Mouse (Mus musculus): ENCODE data around the gene Slc2a10. TPM values are rescaled to one million over a fixed set of nuclear protein-coding genes. Genes with fewer than 3 reads are reported as not detected.
A peak's percentile ranks its signal among the peaks of the same experiment; 100 is the strongest.

Slc2a10 gene
- polyA plus RNA-seq (2015; fragmentation: Nextera tagmentation; extraction: Ambion mirVana) = 6.7 and 6.9 TPM in 2 replicates

DNA sequence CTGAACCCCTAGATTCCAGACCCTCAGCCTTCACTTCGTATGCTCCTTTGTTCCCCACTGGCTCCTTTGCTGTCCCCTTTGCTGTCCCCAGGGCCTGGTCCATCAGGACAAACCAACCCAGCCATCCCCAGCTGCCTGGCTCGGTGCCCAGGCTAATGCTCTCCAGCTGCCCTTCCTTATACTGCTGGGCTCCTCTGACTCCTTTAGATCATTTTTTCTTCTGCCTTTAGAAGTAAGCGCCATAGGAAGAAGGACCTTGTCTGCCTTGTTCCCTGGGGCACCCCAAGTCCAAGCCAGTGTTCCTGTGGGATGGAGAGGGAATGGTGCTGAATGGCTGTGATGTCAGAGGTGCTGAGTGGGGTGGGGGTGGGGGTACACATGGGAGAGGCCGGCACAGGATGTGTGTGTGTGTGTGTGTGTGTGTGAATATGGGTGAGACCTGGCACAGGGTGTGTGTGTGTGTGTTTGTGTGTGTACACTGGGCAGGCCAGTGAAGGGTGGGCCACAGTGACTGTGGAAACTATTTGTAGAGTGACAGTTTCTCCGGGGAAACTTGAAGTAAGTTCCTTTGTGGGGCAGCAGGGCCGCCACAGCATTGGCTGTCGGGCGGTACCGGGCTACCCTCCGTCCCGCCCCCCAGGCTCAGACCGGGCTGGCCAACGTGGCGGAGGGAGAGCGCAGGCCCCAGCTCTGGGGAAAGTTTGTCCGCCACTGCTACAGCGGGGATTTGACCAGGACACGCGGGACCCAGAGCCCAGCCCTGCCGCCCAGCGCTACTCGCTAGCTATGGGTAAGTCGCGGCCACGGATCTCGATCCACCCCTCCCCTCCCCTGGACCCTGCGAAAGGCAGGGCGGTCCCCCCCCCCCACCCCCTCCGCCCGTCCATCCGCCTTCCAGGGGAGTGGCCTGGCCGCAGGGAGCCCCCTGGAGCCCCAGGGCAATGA lies at the start of gene Slc2a10:
Slc2a10 (plus strand) TSS at position 529 of the 945 bp plus-strand sequence.
- DNase-seq (ENCODE audit: low spot score) (peak; percentile 78), ATAC-seq (peak; percentile 90)
- WGBS = 2% methylated on average over 25 of the region's 32 CpGs
- Histone ChIP-seq H3K4me3 (ENCODE audit: low read depth, low read length) (peak within 1 kb of the TSS; percentile 44), H3K4me2 (replicated peaks; ENCODE audit: low read depth, low read length) (peak within 1 kb of the TSS; percentile 80), H3K4me1 (ENCODE audit: insufficient read depth, low read depth, low read length) (peaks cover 5% of the 10 kb centered on the region; the same call in 1 of the 2 replicates), H3K9me3 (ENCODE audit: low read length) (no peaks in the 10 kb centered on the region), H3K27me3 (replicated peaks; ENCODE audit: insufficient read depth, low read length) (no peaks in the 10 kb centered on the region), H3K36me3 (ENCODE audit: insufficient read depth, low read length) (no peaks in the 10 kb centered on the region), H3K27ac (ENCODE audit: low read length) (peak within 1 kb of the TSS; percentile 65), H3K9ac (replicated peaks; ENCODE audit: low read depth) (0 out of 2 replicates have a peak within 1 kb of the TSS, but pooled peaks have one; percentile 13)
- TF ChIP-seq CTCF (IDR thresholded peaks at IDR 0.05) = 0 out of 2 replicates have a peak, but pooled peaks have one; percentile 2
- no peak for TF ChIP-seq EP300 (IDR thresholded peaks at IDR 0.05)

DNA sequence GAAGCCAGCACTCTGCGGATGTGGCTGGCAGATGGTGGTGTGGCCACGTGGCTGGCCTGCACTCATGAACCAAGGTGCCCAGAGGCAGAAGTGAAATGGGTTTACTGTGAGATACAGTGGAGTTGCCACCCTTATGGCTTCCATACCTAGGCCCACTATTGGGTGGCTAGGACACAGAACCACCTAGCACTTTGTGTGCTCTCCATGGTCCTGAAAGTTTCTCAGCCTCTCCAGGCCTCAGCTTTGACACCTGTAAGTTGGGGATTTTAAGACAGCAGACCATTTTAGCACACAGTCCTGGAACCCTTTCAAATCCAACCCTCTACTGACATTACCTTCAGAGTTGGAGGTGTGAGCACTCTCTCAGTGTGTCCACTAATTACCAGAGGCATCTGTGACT lies 46.9 kb upstream of the Slc2a10 start:
- ATAC-seq = no peak
- Histone ChIP-seq H3K9me3 (ENCODE audit: low read length) (no peaks in the 10 kb centered on the region), H3K4me2 (replicated peaks; ENCODE audit: low read depth, low read length) (no peak overlapping the region), H3K4me1 (ENCODE audit: insufficient read depth, low read depth, low read length) (no peaks in the 10 kb centered on the region), H3K9ac (replicated peaks; ENCODE audit: low read depth) (no peak overlapping the region), H3K4me3 (ENCODE audit: low read depth, low read length) (no peak overlapping the region), H3K27ac (ENCODE audit: low read length) (no peak overlapping the region), H3K36me3 (ENCODE audit: insufficient read depth, low read length) (no peaks in the 10 kb centered on the region), H3K27me3 (replicated peaks; ENCODE audit: insufficient read depth, low read length) (no peaks in the 10 kb centered on the region)
- DNase-seq (ENCODE audit: low spot score) = no peak
- 59% methylated on average over 2 of the region's 2 CpGs for WGBS
- no peak for TF ChIP-seq CTCF (IDR thresholded peaks at IDR 0.05)
- TF ChIP-seq EP300 (IDR thresholded peaks at IDR 0.05) = no peak

DNA sequence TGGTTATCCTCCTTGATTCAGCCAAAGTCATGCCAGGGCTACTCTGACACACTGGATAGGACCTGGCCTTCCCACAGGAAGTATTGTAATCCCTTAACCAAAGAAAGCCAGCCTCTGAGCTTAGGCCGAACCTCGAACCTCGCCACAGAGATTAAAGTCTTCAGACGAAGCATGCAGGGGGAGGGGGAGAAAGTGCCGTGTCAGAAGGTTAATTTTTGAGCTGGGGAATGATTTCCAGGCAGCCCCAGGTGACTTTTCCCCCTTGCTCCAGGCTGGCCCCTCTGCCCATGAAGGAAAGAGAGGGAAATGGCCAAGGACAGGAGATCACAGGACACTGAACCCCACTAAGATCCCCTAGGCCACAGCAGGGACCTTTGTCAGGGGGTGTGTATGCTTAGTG lies 45.4 kb upstream of the Slc2a10 start:
- H3K4me2 ChIP-seq (replicated peaks; ENCODE audit: low read depth, low read length) = no peak overlapping the region
- ATAC-seq = no peak
- no peaks in the 10 kb centered on the region for H3K36me3 ChIP-seq (ENCODE audit: insufficient read depth, low read length)
- no peaks in the 10 kb centered on the region for H3K9me3 ChIP-seq (ENCODE audit: low read length)
- WGBS = 52% methylated on average over 5 of the region's 5 CpGs
- no peaks in the 10 kb centered on the region for H3K4me1 ChIP-seq (ENCODE audit: insufficient read depth, low read depth, low read length)
- no peak overlapping the region for H3K27ac ChIP-seq (ENCODE audit: low read length)
- DNase-seq (ENCODE audit: low spot score) = no peak
- H3K4me3 ChIP-seq (ENCODE audit: low read depth, low read length) = no peak overlapping the region
- TF ChIP-seq CTCF (IDR thresholded peaks at IDR 0.05) = no peak
- no peak for TF ChIP-seq EP300 (IDR thresholded peaks at IDR 0.05)
- no peak overlapping the region for H3K9ac ChIP-seq (replicated peaks; ENCODE audit: low read depth)
- H3K27me3 ChIP-seq (replicated peaks; ENCODE audit: insufficient read depth, low read length) = no peaks in the 10 kb centered on the region

DNA sequence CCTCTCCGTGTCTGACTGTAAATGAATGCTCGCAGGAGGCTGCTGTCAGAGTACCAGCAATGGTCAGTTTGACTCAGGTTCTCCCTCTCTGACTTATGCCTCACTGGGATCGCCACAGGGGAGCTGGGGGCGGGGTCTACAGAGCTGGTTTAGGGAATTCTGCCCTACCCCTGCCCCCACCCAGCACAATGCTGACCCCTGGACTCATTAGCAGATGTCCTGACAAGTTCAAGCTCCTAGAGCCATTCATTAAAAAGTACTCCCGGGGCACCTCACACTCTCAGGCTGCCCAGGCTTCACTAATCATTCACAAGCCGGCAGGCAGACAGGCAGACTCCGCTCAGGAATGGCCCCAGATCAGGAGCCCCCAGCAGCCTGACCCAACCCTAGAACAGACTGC lies 43.9 kb upstream of the Slc2a10 start:
- TF ChIP-seq CTCF (IDR thresholded peaks at IDR 0.05) (no peak), EP300 (IDR thresholded peaks at IDR 0.05) (no peak)
- no peak overlapping the region for H3K4me2 ChIP-seq (replicated peaks; ENCODE audit: low read depth, low read length)
- no peaks in the 10 kb centered on the region for H3K36me3 ChIP-seq (ENCODE audit: insufficient read depth, low read length)
- H3K27me3 ChIP-seq (replicated peaks; ENCODE audit: insufficient read depth, low read length) = no peaks in the 10 kb centered on the region
- no peaks in the 10 kb centered on the region for H3K9me3 ChIP-seq (ENCODE audit: low read length)
- no peaks in the 10 kb centered on the region for H3K4me1 ChIP-seq (ENCODE audit: insufficient read depth, low read depth, low read length)
- WGBS = 15% methylated on average over 7 of the region's 7 CpGs
- DNase-seq (ENCODE audit: low spot score) (no peak), ATAC-seq (no peak)
- no peak overlapping the region for H3K27ac ChIP-seq (ENCODE audit: low read length)
- no peak overlapping the region for H3K9ac ChIP-seq (replicated peaks; ENCODE audit: low read depth)
- H3K4me3 ChIP-seq (ENCODE audit: low read depth, low read length) = no peak overlapping the region

DNA sequence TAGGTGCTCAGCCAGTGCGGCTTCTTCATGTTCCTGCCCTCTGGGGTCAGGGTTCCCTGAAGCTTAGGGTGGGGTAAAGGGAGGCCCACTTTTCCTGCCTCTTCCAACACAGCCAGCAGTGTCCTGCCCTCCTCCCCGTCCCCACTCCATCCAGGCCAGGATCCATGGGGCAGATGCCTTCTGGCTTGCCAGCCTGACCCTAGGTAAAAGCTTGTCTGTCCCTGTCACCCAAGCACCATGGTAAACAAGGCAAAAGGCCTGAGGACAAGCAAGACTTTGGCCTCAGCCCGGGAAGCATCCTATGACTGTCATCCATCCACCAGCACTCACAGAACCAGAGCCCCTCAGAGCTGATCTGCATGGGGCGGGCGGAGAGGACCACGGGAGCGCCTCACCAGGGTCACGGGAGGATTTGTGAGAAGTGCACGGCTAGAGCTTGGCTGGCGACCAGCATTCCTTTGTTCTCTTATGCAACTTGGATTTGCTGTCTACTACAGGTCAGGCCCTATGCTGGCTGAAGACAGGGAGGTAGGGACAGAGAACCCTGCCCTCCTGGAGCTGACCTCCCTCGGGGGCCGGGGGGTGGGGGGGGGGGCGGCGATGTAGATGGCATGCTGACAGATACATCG lies 35.6 kb upstream of the Slc2a10 start:
- H3K36me3 ChIP-seq (ENCODE audit: insufficient read depth, low read length) = no peaks in the 10 kb centered on the region
- H3K4me3 ChIP-seq (ENCODE audit: low read depth, low read length) = no peak overlapping the region
- no peaks in the 10 kb centered on the region; the same call in 1 of the 2 replicates for H3K27me3 ChIP-seq (replicated peaks; ENCODE audit: insufficient read depth, low read length)
- H3K9me3 ChIP-seq (ENCODE audit: low read length) = no peaks in the 10 kb centered on the region
- TF ChIP-seq EP300 (IDR thresholded peaks at IDR 0.05) = no peak
- no peak for TF ChIP-seq CTCF (IDR thresholded peaks at IDR 0.05)
- no peaks in the 10 kb centered on the region for H3K4me1 ChIP-seq (ENCODE audit: insufficient read depth, low read depth, low read length)
- H3K27ac ChIP-seq (ENCODE audit: low read length) = no peak overlapping the region
- ATAC-seq = peak; percentile 65
- WGBS = 25% methylated on average over 15 of the region's 15 CpGs
- H3K9ac ChIP-seq (replicated peaks; ENCODE audit: low read depth) = no peak overlapping the region
- peak; percentile 58 for DNase-seq (ENCODE audit: low spot score)
- H3K4me2 ChIP-seq (replicated peaks; ENCODE audit: low read depth, low read length) = no peak overlapping the region

DNA sequence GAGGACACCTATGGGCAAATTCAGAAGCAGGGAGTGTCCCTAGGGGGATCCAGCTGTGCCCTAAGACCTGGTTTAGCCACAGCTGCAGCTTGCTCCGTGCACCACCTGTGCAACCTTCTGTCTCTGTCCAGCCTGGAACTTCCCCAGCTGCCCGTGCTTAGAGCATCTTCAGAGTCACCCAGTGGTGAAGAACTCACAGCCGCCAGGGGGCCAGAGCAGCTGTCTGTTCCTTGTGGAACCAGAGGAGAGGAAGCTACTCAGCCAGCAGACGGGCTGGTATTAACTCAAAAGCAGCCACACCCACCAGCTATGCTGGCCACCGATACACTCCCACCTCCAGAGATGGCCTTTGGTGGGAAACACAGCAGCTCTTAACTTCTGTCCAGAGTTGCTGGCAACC lies 33.4 kb upstream of the Slc2a10 start:
- H3K4me3 ChIP-seq (ENCODE audit: low read depth, low read length) = no peak overlapping the region
- DNase-seq (ENCODE audit: low spot score) = no peak
- H3K36me3 ChIP-seq (ENCODE audit: insufficient read depth, low read length) = no peaks in the 10 kb centered on the region
- no peak overlapping the region for H3K9ac ChIP-seq (replicated peaks; ENCODE audit: low read depth)
- H3K27me3 ChIP-seq (replicated peaks; ENCODE audit: insufficient read depth, low read length) = no peaks in the 10 kb centered on the region; the same call in 1 of the 2 replicates
- H3K4me1 ChIP-seq (ENCODE audit: insufficient read depth, low read depth, low read length) = no peaks in the 10 kb centered on the region; the same call in 1 of the 2 replicates
- 22% methylated on average over 5 of the region's 5 CpGs for WGBS
- no peak for ATAC-seq
- H3K27ac ChIP-seq (ENCODE audit: low read length) = no peak overlapping the region
- TF ChIP-seq EP300 (IDR thresholded peaks at IDR 0.05) = no peak
- peak; percentile 53 for TF ChIP-seq CTCF (IDR thresholded peaks at IDR 0.05)
- no peak overlapping the region for H3K4me2 ChIP-seq (replicated peaks; ENCODE audit: low read depth, low read length)
- H3K9me3 ChIP-seq (ENCODE audit: low read length) = no peaks in the 10 kb centered on the region

Measured in lung, postnatal 0 days (tissue).